Mouse (Mus musculus): Measurements from ENCODE around the gene Kcnc3.

GRCm38 (mm10) chr7:44603186-44603855 is 12.9 kb downstream of the Kcnc3 start:
- no peak for TF ChIP-seq CTCF (IDR thresholded peaks at IDR 0.05; ENCODE audit: control insufficient read depth, insufficient read depth, low read length)
- no peak for TF ChIP-seq POLR2A (IDR thresholded peaks at IDR 0.05; ENCODE audit: borderline replicate concordance, control insufficient read depth, low read depth, low read length)
